14 mouse cellular contexts compared by ENCODE assay signal in genomic region chr17:45073779-45074178, GRCm38 (mm10).
DNase-seq lines count a peak whose midpoint lies in the region; ATAC-seq and TF ChIP-seq lines count a peak whose summit lies in the region.
"Had no signal": no experiment of that assay in that cellular context is flagged by ENCODE, and none has a peak within 500 bp of the region (broad histone marks: within the 10 kb centered on the region; RNA-seq: fewer than 3 reads in every experiment).

No protein-coding gene starts in this region.

- H3K27me3 ChIP-seq in kidney, postnatal 0 days (ENCODE audit: insufficient read depth, low read length): no peaks in the 10 kb centered on the region
- no peaks in the 10 kb centered on the region for H3K27me3 ChIP-seq in E14TG2a.4 (ENCODE audit: insufficient read depth, low read length)
- H3K27me3 ChIP-seq in small intestine, adult 2 months (ENCODE audit: control insufficient read depth, insufficient read depth, low read length): no peaks in the 10 kb centered on the region; the same call in 1 of the 2 replicates
- H3K27me3 ChIP-seq: neural tube, embryonic 12.5 days had no signal

- H3K36me3 ChIP-seq in kidney, postnatal 0 days (ENCODE audit: insufficient read depth, low read length): no peaks in the 10 kb centered on the region
- H3K36me3 ChIP-seq in E14TG2a.4 (ENCODE audit: insufficient read depth, low read length): no peaks in the 10 kb centered on the region
- no peaks in the 10 kb centered on the region for H3K36me3 ChIP-seq in small intestine, adult 2 months (ENCODE audit: control insufficient read depth, insufficient read depth, low read length)
- H3K36me3 ChIP-seq: heart, embryonic 10.5 days; limb, embryonic 12.5 days; neural tube, embryonic 12.5 days had no signal

- H3K9ac ChIP-seq in kidney, postnatal 0 days (ENCODE audit: low read depth, low read length): no peak overlapping the region
- H3K9ac ChIP-seq: limb, embryonic 12.5 days; neural tube, embryonic 12.5 days had no signal

- no peaks in the 10 kb centered on the region for H3K9me3 ChIP-seq in kidney, postnatal 0 days (replicated peaks; ENCODE audit: low read length)
- H3K9me3 ChIP-seq in E14TG2a.4 (ENCODE audit: low read length): no peaks in the 10 kb centered on the region
- H3K9me3 ChIP-seq: heart, embryonic 10.5 days; limb, embryonic 12.5 days; neural tube, embryonic 12.5 days had no signal

- 94% methylated on average over 3 of the region's 3 CpGs for WGBS in kidney, postnatal 0 days
- 92% methylated on average over 3 of the region's 3 CpGs for WGBS in small intestine, adult 2 months

- H3K27ac ChIP-seq in kidney, postnatal 0 days: no peak overlapping the region
- no peak overlapping the region for H3K27ac ChIP-seq in small intestine, adult 2 months (ENCODE audit: insufficient read depth, low read depth, low read length)
- H3K27ac ChIP-seq: heart, embryonic 10.5 days; neural tube, embryonic 12.5 days had no signal

- no peak for TF ChIP-seq POLR2A in small intestine, adult 2 months (IDR thresholded peaks at IDR 0.05; ENCODE audit: low read depth, low read length)

- no peaks in the 10 kb centered on the region for H3K4me1 ChIP-seq in kidney, postnatal 0 days (replicated peaks; ENCODE audit: insufficient read depth, low read length)
- H3K4me1 ChIP-seq in E14TG2a.4 (replicated peaks; ENCODE audit: low read depth, low read length): no peaks in the 10 kb centered on the region
- H3K4me1 ChIP-seq in small intestine, adult 2 months (ENCODE audit: control insufficient read depth, insufficient read depth, insufficient read length, low read length): no peaks in the 10 kb centered on the region
- H3K4me1 ChIP-seq: heart, embryonic 10.5 days had no signal

- no peak for ATAC-seq in kidney, postnatal 0 days (replicated peaks; ENCODE audit: low FRiP score, low read depth)
- no peak for ATAC-seq in megakaryocyte, adult 5-6 weeks (ENCODE audit: poor library complexity, severe bottlenecking)

- no peak overlapping the region for H3K4me2 ChIP-seq in kidney, postnatal 0 days (ENCODE audit: low read length)
- H3K4me2 ChIP-seq: limb, embryonic 12.5 days; neural tube, embryonic 12.5 days had no signal

- no peak overlapping the region for H3K4me3 ChIP-seq in kidney, postnatal 0 days (replicated peaks; ENCODE audit: low read depth, low read length)
- no peak overlapping the region for H3K4me3 ChIP-seq in E14TG2a.4 (replicated peaks; ENCODE audit: low read length)
- H3K4me3 ChIP-seq in small intestine, adult 2 months (ENCODE audit: low read depth, low read length): no peak overlapping the region
- H3K4me3 ChIP-seq: heart, embryonic 10.5 days; limb, embryonic 12.5 days; neural tube, embryonic 12.5 days had no signal

- DNase-seq in kidney, postnatal 0 days (ENCODE audit: low spot score): no peak
- DNase-seq in kidney, postnatal 14 days: no peak
- DNase-seq in A20 (ENCODE audit: low read depth, low spot score): peak; percentile 45
- DNase-seq in cerebellum, adult 8-10 months: no peak
- DNase-seq: cerebellum, adult 9-11 months; kidney, adult 18-20 months; lung, postnatal 10 days; midbrain, embryonic 14.5 days had no signal

- peak; percentile 37; the same call in 1 of the 2 replicates for TF ChIP-seq CTCF in kidney, postnatal 0 days (IDR thresholded peaks at IDR 0.05; ENCODE audit: low read depth)
- peak; percentile 61 for TF ChIP-seq CTCF in E14TG2a.4 (conservative IDR thresholded peaks at IDR 0.05; ENCODE audit: low read length)
- 0 out of 2 replicates have a peak, but pooled peaks have one; percentile 6 for TF ChIP-seq CTCF in small intestine, adult 2 months (IDR thresholded peaks at IDR 0.05; ENCODE audit: extremely low read depth, insufficient read length, insufficient replicate concordance, low read depth, low read length)

Comparison
In these comparisons a context has a peak if more than half of its experiments do, and no peak if none do; other contexts are left out.
1. CTCF ChIP-seq: peak in every context shown above with its lines; median percentile 61 in E14TG2a.4; 37 in kidney, postnatal 0 days; 6 in small intestine, adult 2 months.